Mouse (Mus musculus) small intestine, adult 2 months (tissue): ENCODE results near the gene Olah.

Source experiments
- CTCF ChIP-seq: fragments of 200-500 bp; IDR thresholded peaks from 2 replicates; pipeline ENCODE4 v1.5.1; 2012; ENCODE audit warnings: low read depth, mild to moderate bottlenecking, control low read depth, inconsistent platforms, low read length, moderate library complexity, mixed read lengths; ENCODE audit not compliant: insufficient replicate concordance, insufficient read length; ENCODE audit errors: extremely low read depth
- POLR2A ChIP-seq: fragments of 200-500 bp; IDR thresholded peaks from 2 replicates; pipeline ENCODE4 v1.6.1; 2012; ENCODE audit warnings: low read depth, mild to moderate bottlenecking, control low read depth, inconsistent platforms, low read length, moderate library complexity

GRCm38 (mm10) chr2:3391945-3392344, 5.1 kb downstream of the Olah start:
- TF ChIP-seq CTCF: no peak
- TF ChIP-seq POLR2A: no peak
